Mouse (Mus musculus) brain, embryonic 14.5 days (tissue): Measurements from ENCODE around the gene Trim46. TPM values are rescaled to one million over a fixed set of nuclear protein-coding genes. Genes with fewer than 3 reads are reported as not detected.
A peak's percentile ranks its signal among the peaks of the same experiment; 100 is the strongest.

ENCODE experiments used
- DNase-seq: peaks from one replicate; pipeline ENCODE4 v3.0.0-alpha.2; 2011; ENCODE audit warnings: low read depth
- CTCF ChIP-seq: fragments of 200-500 bp; IDR thresholded peaks from 2 replicates; pipeline ENCODE4 v1.5.1; 2012; ENCODE audit warnings: inconsistent platforms, mild to moderate bottlenecking, moderate library complexity, borderline replicate concordance; ENCODE audit not compliant: insufficient read depth, insufficient read length; ENCODE audit errors: extremely low read depth
- POLR2A ChIP-seq: fragments of 200-500 bp; IDR thresholded peaks from 2 replicates; pipeline ENCODE4 v1.6.1; 2012; ENCODE audit warnings: mild to moderate bottlenecking, inconsistent platforms, borderline replicate concordance; ENCODE audit not compliant: poor library complexity, insufficient read depth, insufficient read length, severe bottlenecking; ENCODE audit errors: extremely low read depth
- polyA plus RNA-seq: library from polyadenylated mRNA; depleted of rRNA; stranded (reverse); fragments of >200 nt; gene quantifications from 2 replicates; pipeline ENCODE4 v1.2.3, GENCODE M21; 2012

Gene Trim46
- polyA plus RNA-seq, 1 experiment: 144 TPM

DNA sequence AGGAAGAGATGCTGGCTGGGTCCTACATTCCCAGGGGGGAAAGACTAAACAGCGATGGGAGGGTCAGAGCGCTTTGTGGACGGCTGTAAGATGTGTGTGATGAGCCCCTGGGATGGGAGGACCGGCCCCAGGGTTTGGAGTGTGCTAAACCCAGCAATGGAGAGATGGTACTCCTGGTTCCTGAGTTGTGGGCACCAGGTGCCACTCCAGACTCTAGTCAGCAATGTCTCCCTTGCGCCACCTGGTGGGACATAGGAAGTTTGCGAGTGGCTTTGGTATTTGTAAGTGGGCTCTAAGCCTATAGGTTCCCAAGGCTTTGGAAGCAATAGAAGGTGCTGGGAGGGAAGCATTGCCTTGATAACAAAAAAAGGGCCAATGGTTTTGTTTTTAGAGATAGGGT lies 30.3 kb downstream of the Trim46 start:
- DNase-seq: peak; percentile 96
- no peak for TF ChIP-seq POLR2A
- TF ChIP-seq CTCF: peak; percentile 90

DNA sequence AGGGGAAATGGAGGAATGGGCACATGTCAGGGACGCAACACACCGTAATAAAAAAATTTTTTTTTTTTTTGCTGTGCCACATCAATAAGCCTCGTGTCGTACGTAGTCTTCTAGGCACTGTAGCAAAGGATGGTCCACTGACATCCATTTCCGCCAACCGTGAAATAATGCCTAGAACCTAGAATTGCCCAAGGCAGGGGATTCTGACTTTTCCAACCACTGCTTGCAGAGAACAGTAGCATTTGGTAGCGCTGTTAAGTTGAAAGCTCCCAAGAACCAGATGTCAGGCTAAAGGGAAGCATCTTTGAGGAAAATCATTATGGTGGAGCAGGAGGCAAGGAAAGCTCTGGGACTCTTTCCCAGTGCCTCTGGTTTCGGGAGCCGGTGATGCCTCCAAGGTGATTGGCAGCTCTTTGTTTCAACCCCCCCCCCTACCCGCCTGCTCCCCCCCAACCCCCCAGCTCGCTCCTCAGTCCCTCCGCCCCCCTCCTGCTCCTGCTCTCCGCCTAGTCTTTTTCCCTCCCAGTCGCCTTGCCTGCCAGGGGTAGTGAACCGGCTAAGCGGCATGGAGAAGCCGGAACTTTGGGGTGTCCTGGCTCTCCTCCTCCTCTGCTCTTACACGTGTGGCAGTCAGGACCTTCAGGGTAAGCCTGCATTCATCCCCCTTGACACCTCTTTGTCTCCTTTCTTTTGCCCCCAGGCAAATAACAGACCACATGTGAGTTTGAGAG lies 31.3 kb downstream of the Trim46 start, which contains the start of gene Thbs3:
Gene Thbs3 (plus strand): TSS at position 500 of the 731 bp plus-strand sequence.
- TF ChIP-seq CTCF (no peak), POLR2A (no peak)
- peak; percentile 88 for DNase-seq

GRCm38 (mm10) chr3:89213803-89214530 lies 32.1 kb downstream of the Trim46 start:
- peak; percentile 98 for DNase-seq
- peak; percentile 75 for TF ChIP-seq POLR2A
- no peak for TF ChIP-seq CTCF

GRCm38 (mm10) chr3:89210731-89211130 lies 35.4 kb downstream of the Trim46 start:
- no peak for TF ChIP-seq POLR2A
- no peak for TF ChIP-seq CTCF
- no peak for DNase-seq

DNA sequence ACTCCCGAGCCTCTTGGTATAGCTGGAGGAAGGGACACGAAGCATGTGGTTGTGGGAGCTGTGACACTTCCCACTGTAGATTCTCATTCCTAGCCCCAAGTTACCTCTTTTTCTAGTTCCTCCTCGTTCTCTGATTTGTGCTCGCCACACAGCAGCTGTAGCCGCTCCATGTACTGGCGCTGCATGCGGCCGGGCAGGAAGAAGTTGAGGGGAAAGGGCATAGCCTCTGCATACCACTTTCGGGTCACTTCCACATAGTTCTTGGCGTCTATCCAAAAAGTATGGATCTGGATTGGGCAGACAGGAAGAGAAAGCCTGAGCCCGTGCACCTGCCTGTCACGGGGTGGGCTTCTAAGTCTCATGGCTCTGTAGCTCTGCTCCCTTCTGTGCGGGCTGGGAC lies 35.9 kb downstream of the Trim46 start:
- DNase-seq: no peak
- TF ChIP-seq POLR2A (no peak), CTCF (no peak)

DNA sequence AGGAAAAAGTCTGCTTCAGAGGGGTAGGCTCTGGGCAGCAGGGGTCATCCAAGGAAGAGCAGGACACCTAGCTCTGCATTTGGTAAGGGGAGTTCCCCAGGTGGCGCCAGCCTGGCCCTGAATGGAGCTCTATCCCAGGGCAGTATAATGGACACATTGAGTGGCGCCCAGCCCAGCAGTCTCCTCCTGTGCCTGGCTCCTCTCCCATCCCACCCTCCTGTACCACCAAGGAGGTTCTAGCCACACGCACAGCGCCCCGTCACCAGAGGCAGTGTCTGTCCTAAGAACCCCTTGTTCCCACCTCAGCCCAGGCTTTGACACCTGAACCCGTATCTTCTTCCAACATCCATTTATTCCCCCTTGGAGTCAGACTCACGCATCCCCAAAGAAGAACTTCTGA lies 36.4 kb downstream of the Trim46 start:
- DNase-seq: no peak
- no peak for TF ChIP-seq CTCF
- no peak for TF ChIP-seq POLR2A

- DNase-seq: no peak
- no peak for TF ChIP-seq POLR2A
- TF ChIP-seq CTCF: no peak
Observed at GRCm38 (mm10) chr3:89208736-89209135, 37.4 kb downstream of the Trim46 start.

DNA sequence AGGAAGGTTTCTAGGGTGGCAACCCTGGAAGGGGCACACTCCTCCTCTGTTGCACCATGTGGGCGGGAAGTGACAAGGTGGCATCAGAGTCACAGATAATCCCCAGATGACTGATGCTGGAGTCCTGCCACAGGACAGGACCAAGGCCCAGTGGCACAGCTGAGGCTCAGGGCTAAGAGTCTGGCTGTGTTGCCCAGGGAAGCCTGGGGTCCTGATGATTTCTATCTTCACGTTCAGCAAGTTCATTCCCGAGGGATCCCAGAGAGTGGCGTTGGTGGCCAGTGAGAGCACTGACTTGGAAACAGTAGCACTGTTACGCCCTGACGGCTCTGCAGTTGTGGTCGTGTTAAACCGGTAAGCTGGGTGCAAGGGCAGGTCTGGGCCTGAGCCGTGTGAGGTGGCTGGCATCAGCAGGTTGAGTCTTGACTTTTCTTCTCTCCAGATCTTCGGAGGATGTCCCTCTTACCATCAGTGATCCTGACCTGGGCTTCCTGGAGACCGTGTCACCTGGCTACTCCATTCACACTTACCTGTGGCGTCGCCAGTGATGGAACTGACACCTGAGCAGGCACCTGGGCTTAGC lies 37.9 kb downstream of the Trim46 start:
- DNase-seq: no peak
- TF ChIP-seq CTCF (no peak), POLR2A (no peak)

DNA sequence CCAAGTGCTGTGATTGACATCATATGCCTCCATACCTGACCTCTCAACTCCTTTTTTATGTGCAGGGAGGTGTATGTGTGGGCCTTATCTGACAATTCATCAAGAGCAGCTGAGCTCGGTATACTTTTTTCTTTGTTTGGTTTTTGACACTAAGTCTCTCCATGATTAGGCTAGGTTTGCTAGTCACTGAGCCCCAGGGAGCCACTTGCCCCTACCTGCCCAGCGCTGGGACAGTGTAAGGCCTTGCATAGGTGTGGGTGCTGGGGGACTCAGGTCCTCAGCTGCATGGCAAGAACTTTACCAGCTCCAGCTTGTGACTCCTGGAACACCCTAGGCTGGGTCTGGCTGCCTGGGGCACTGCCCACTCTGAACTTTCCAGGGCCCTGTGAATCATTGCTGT lies 39.4 kb downstream of the Trim46 start:
- no peak for DNase-seq
- TF ChIP-seq POLR2A: no peak
- TF ChIP-seq CTCF: no peak

DNA sequence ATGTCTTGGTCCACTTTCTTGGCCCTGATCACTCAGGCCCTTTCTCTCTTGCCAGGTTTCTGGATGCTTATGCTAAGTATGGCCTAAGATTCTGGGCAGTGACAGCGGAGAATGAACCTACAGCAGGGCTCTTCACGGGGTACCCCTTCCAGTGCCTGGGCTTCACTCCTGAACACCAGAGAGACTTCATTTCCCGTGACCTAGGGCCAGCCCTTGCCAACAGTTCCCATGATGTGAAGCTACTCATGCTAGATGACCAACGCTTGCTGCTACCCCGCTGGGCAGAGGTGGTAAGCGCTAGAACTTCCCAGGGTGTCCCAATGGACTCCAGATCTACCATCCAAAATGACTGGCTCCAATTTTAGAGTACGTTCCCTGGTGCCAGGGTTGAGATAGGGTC lies 40.0 kb downstream of the Trim46 start:
- DNase-seq: no peak
- TF ChIP-seq POLR2A (no peak), CTCF (no peak)

- no peak for DNase-seq
- TF ChIP-seq POLR2A (no peak), CTCF (no peak)
Observed at GRCm38 (mm10) chr3:89203142-89203514, 43.0 kb downstream of the Trim46 start.

- DNase-seq: peak; percentile 96
- no peak for TF ChIP-seq POLR2A
- no peak for TF ChIP-seq CTCF
Observed at GRCm38 (mm10) chr3:89202253-89203141, 43.6 kb downstream of the Trim46 start, which contains the start of gene Gba. TSS of gene Gba (plus strand) at chr3:89202928.
